Mouse (Mus musculus): ENCODE measurements around the gene Plekha4.
A peak's percentile ranks its signal among the peaks of the same experiment; 100 is the strongest.

The Plekha4 gene

GRCm38 (mm10) chr7:45568601-45569473 is 42.7 kb downstream of the Plekha4 start:
- no peak for DNase-seq (ENCODE audit: low spot score)

GRCm38 (mm10) chr7:45570103-45570741 is 44.1 kb downstream of the Plekha4 start, which contains the start of gene Bcat2:
Bcat2 (plus strand) TSS chr7:45570153.
- peak; percentile 43 for DNase-seq (ENCODE audit: low spot score)

- no peak for DNase-seq (ENCODE audit: low spot score)
Measured at GRCm38 (mm10) chr7:45571966-45572365, 45.8 kb downstream of the Plekha4 start.

GRCm38 (mm10) chr7:45573954-45574353 is 47.8 kb downstream of the Plekha4 start:
- DNase-seq (ENCODE audit: low spot score): no peak

- DNase-seq (ENCODE audit: low spot score): no peak
Measured at GRCm38 (mm10) chr7:45574472-45575379, 48.6 kb downstream of the Plekha4 start.

GRCm38 (mm10) chr7:45585923-45586322 is 59.8 kb downstream of the Plekha4 start:
- no peak for DNase-seq (ENCODE audit: low spot score)

GRCm38 (mm10) chr7:45587631-45588592 is 61.8 kb downstream of the Plekha4 start:
- DNase-seq (ENCODE audit: low spot score): no peak

- DNase-seq (ENCODE audit: low spot score): peak; percentile 63
Measured at GRCm38 (mm10) chr7:45589173-45589572, 63.0 kb downstream of the Plekha4 start.

- DNase-seq (ENCODE audit: low spot score): no peak
Measured at GRCm38 (mm10) chr7:45589898-45590297, 63.8 kb downstream of the Plekha4 start.

- no peak for DNase-seq (ENCODE audit: low spot score)
Measured at GRCm38 (mm10) chr7:45590874-45591273, 64.7 kb downstream of the Plekha4 start.

GRCm38 (mm10) chr7:45591880-45592279 is 65.8 kb downstream of the Plekha4 start:
- no peak for DNase-seq (ENCODE audit: low spot score)

- DNase-seq (ENCODE audit: low spot score): no peak
Measured at GRCm38 (mm10) chr7:45593118-45593815, 67.1 kb downstream of the Plekha4 start.

- no peak for DNase-seq (ENCODE audit: low spot score)
Measured at GRCm38 (mm10) chr7:45595176-45595575, 69.0 kb downstream of the Plekha4 start.

GRCm38 (mm10) chr7:45596107-45596506 is 70.0 kb downstream of the Plekha4 start:
- no peak for DNase-seq (ENCODE audit: low spot score)

- no peak for DNase-seq (ENCODE audit: low spot score)
Measured at GRCm38 (mm10) chr7:45597013-45597412, 70.9 kb downstream of the Plekha4 start.

- DNase-seq (ENCODE audit: low spot score): no peak
Measured at GRCm38 (mm10) chr7:45597527-45597926, 71.4 kb downstream of the Plekha4 start.

GRCm38 (mm10) chr7:45598960-45599879 is 73.1 kb downstream of the Plekha4 start:
- DNase-seq (ENCODE audit: low spot score): no peak

Data from ovary, postnatal 10 days (tissue).